Mouse (Mus musculus) midbrain, postnatal 0 days (tissue): ENCODE data around the gene Tenm2. TPM values are rescaled to one million over a fixed set of nuclear protein-coding genes. Genes with fewer than 3 reads are reported as not detected.
A peak's percentile ranks its signal among the peaks of the same experiment; 100 is the strongest.

Source experiments
- ATAC-seq: fragments of 200-750 bp; cut with Nextera tagmentation; 2 replicates; pipeline ENCODE4 v1.8.0; 2017; ENCODE audit warnings: moderate number of reproducible peaks, mild to moderate bottlenecking, moderate TSS enrichment, moderate library complexity; ENCODE audit not compliant: low FRiP score
- DNase-seq: peaks from one replicate; pipeline ENCODE4 v3.0.0-alpha.2; 2015; ENCODE audit warnings: low spot score
- H3K27ac ChIP-seq: fragments of 300-500 bp; sonication (generic); 2 replicates; pipeline ENCODE4 v1.5.1; 2014; ENCODE audit warnings: low read depth, mild to moderate bottlenecking, low read length, mixed read lengths
- H3K27me3 ChIP-seq: fragments of 300-500 bp; sonication (generic); 2 replicates; pipeline ENCODE4 v1.6.1; 2014; ENCODE audit warnings: low read length, control low read depth, mixed read lengths; ENCODE audit not compliant: insufficient read depth
- H3K36me3 ChIP-seq: fragments of 300-500 bp; sonication (generic); 2 replicates; pipeline ENCODE4 v1.6.1; 2014; ENCODE audit warnings: low read length, control low read depth, mixed read lengths; ENCODE audit not compliant: insufficient read depth
- H3K4me1 ChIP-seq: fragments of 300-500 bp; sonication (generic); 2 replicates; pipeline ENCODE4 v1.6.1; 2014; ENCODE audit warnings: mild to moderate bottlenecking, control low read depth, antibody characterized with exemption, low read length, mixed read lengths; ENCODE audit not compliant: insufficient read depth
- H3K4me2 ChIP-seq: fragments of 300-500 bp; sonication (generic); 2 replicates; pipeline ENCODE4 v1.6.1; 2014; ENCODE audit warnings: low read depth, mild to moderate bottlenecking, low read length, mixed read lengths; ENCODE audit not compliant: poor library complexity, severe bottlenecking
- H3K4me3 ChIP-seq: fragments of 300-500 bp; sonication (generic); 2 replicates; pipeline ENCODE4 v1.5.1; 2014; ENCODE audit warnings: low read depth, mild to moderate bottlenecking, low read length, moderate library complexity
- H3K9ac ChIP-seq: fragments of 300-500 bp; sonication (generic); replicated peaks from 2 replicates; pipeline ENCODE4 v1.6.1; 2014; ENCODE audit warnings: mild to moderate bottlenecking, low read length, moderate library complexity, mixed read lengths; ENCODE audit not compliant: poor library complexity, severe bottlenecking
- H3K9me3 ChIP-seq: fragments of 300-500 bp; sonication (generic); 2 replicates; pipeline ENCODE4 v1.6.1; 2016; ENCODE audit warnings: low read length, control low read depth
- CTCF ChIP-seq: IDR thresholded peaks from 2 replicates; pipeline ENCODE4 v1.5.1; 2016; ENCODE audit warnings: antibody characterized with exemption, mild to moderate bottlenecking
- WGBS: fragments of 180-500 bp; shearing (Covaris S2); extraction: QIAGEN DNeasy Blood & Tissue Kit; methylation state at CpG from one replicate; pipeline ENCODE4 v1.1.7; 2014; 5-methylcytosine and 5-hydroxymethylcytosine counted together
- polyA plus RNA-seq: library from polyadenylated mRNA; unstranded; fragments of >200 nt; fragmentation: Nextera tagmentation; extraction: Ambion mirVana; gene quantifications from 2 replicates; pipeline ENCODE4 v1.2.1, GENCODE M21; 2015
- total RNA-seq: library from RNA; depleted of rRNA; stranded (reverse); fragments of >200 nt; gene quantifications from 2 replicates; pipeline ENCODE4 v1.2.3, GENCODE M21; 2014

Tenm2 gene
- total and polyA plus RNA-seq, 2 experiments from 2014 or later, result 62.6 to 138 TPM

GRCm38 (mm10) chr11:36758009-36758408 is 477.8 kb downstream of the Tenm2 start:
- Histone ChIP-seq H3K36me3 (no peaks in the 10 kb centered on the region), H3K27ac (no peak overlapping the region), H3K27me3 (no peaks in the 10 kb centered on the region), H3K9me3 (no peaks in the 10 kb centered on the region), H3K4me1 (no peaks in the 10 kb centered on the region), H3K9ac (no peak overlapping the region), H3K4me3 (no peak overlapping the region), H3K4me2 (no peak overlapping the region)
- 59% methylated on average over 3 of the region's 3 CpGs for WGBS
- no peak for DNase-seq
- ATAC-seq, result no peak
- no peak for TF ChIP-seq CTCF

DNA sequence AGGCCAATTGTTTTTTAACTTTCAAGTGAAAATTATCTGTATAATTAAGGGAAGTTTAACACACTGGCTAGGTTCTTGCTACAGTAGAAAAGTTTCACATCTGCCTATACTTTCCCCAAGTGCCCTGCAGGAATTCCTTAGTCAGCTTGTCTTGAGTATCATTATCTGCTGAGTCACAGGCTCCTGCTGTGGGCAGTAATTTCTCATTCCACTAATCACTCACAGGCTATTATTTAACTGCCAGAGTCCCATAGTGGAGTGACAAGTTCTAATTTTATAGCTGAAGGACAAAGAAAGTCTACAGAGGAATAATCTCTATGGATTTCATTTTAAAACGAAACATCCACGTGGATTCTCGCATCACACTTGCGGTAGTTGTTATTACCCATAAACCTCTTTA is 489.5 kb downstream of the Tenm2 start:
- Histone ChIP-seq H3K9ac (no peak overlapping the region), H3K27ac (no peak overlapping the region), H3K4me1 (no peaks in the 10 kb centered on the region), H3K36me3 (no peaks in the 10 kb centered on the region), H3K27me3 (no peaks in the 10 kb centered on the region), H3K4me3 (no peak overlapping the region), H3K9me3 (no peaks in the 10 kb centered on the region), H3K4me2 (no peak overlapping the region)
- TF ChIP-seq CTCF, result no peak
- WGBS, result 64% methylated on average over 4 of the region's 4 CpGs
- DNase-seq, result no peak
- ATAC-seq, result no peak

DNA sequence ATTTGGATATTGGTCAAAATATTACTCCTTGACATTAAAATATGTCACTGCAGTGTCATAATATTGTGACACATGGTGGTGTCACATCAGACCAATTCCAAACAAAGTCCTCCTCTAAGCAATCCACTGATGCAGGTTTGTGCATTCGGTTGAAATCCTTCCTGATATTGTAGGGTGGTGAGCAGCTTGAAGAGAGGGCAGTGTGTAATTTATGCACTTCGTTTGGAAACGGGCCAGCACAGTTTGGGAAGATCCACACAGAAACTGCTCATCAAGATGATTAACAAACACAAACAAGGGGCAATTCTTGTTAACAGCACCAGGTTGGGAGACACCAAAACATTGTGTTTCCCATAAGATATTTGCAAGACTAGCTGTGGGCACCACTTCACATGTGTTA is 508.0 kb downstream of the Tenm2 start:
- Histone ChIP-seq H3K9ac (no peak overlapping the region), H3K9me3 (no peaks in the 10 kb centered on the region), H3K4me3 (no peak overlapping the region), H3K27me3 (no peaks in the 10 kb centered on the region), H3K36me3 (no peaks in the 10 kb centered on the region), H3K4me1 (no peaks in the 10 kb centered on the region), H3K4me2 (no peak overlapping the region), H3K27ac (no peak overlapping the region)
- DNase-seq (peak; percentile 50), ATAC-seq (no peak)
- WGBS, result 78% methylated on average over 3 of the region's 3 CpGs
- no peak for TF ChIP-seq CTCF

DNA sequence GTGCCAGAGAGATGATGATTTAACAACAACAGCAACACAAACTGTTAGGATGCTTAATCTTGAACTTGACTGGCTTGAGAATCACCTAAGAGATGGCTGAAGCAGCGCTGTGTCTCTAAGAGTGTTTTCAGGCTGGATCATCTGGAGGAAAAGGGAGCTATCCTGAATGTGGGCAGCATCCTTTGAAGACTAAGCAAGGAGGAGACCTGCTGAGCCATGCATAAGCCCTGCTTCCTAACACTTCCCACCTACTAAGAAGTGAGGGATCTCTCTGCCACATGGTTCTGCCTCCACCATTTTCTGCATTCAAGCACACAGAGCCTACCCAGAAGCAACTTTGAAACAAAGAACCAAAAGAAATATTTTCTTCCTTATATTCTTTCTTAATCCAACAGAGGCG is 532.9 kb downstream of the Tenm2 start:
- H3K9me3 ChIP-seq, result no peaks in the 10 kb centered on the region
- WGBS, result 78% methylated on average over 2 of the region's 2 CpGs
- H3K4me2 ChIP-seq, result no peak overlapping the region
- H3K36me3 ChIP-seq, result no peaks in the 10 kb centered on the region
- no peaks in the 10 kb centered on the region for H3K4me1 ChIP-seq
- ATAC-seq (no peak), DNase-seq (no peak)
- no peak overlapping the region for H3K27ac ChIP-seq
- no peaks in the 10 kb centered on the region for H3K27me3 ChIP-seq
- no peak for TF ChIP-seq CTCF
- no peak overlapping the region for H3K9ac ChIP-seq
- H3K4me3 ChIP-seq, result no peak overlapping the region

GRCm38 (mm10) chr11:36700951-36701350 is 534.8 kb downstream of the Tenm2 start:
- DNase-seq, result no peak
- Histone ChIP-seq H3K9me3 (no peaks in the 10 kb centered on the region), H3K27ac (no peak overlapping the region), H3K4me3 (no peak overlapping the region), H3K36me3 (no peaks in the 10 kb centered on the region), H3K27me3 (no peaks in the 10 kb centered on the region), H3K4me1 (peaks cover 6% of the 10 kb centered on the region; the same call in 1 of the 2 replicates), H3K4me2 (no peak overlapping the region), H3K9ac (no peak overlapping the region)
- no peak for TF ChIP-seq CTCF
- no peak for ATAC-seq
- 86% methylated on average over 3 of the region's 3 CpGs for WGBS

GRCm38 (mm10) chr11:36700131-36700530 is 535.6 kb downstream of the Tenm2 start:
- no peak overlapping the region for H3K4me2 ChIP-seq
- no peak overlapping the region for H3K9ac ChIP-seq
- no peak overlapping the region for H3K27ac ChIP-seq
- no peaks in the 10 kb centered on the region for H3K36me3 ChIP-seq
- no peaks in the 10 kb centered on the region for H3K27me3 ChIP-seq
- ATAC-seq, result no peak
- peaks cover 7% of the 10 kb centered on the region; the same call in 1 of the 2 replicates for H3K4me1 ChIP-seq
- no peak for TF ChIP-seq CTCF
- DNase-seq, result no peak
- H3K4me3 ChIP-seq, result no peak overlapping the region
- 74% methylated on average over 6 of the region's 6 CpGs for WGBS
- H3K9me3 ChIP-seq, result no peaks in the 10 kb centered on the region
